Mouse (Mus musculus): Measurements from ENCODE around the gene Eme2. TPM values are rescaled to one million over a fixed set of nuclear protein-coding genes. Genes with fewer than 3 reads are reported as not detected.

Eme2 gene
- total RNA-seq, 2 experiments from 2014 or later: 6.3 to 12.7 TPM

DNA sequence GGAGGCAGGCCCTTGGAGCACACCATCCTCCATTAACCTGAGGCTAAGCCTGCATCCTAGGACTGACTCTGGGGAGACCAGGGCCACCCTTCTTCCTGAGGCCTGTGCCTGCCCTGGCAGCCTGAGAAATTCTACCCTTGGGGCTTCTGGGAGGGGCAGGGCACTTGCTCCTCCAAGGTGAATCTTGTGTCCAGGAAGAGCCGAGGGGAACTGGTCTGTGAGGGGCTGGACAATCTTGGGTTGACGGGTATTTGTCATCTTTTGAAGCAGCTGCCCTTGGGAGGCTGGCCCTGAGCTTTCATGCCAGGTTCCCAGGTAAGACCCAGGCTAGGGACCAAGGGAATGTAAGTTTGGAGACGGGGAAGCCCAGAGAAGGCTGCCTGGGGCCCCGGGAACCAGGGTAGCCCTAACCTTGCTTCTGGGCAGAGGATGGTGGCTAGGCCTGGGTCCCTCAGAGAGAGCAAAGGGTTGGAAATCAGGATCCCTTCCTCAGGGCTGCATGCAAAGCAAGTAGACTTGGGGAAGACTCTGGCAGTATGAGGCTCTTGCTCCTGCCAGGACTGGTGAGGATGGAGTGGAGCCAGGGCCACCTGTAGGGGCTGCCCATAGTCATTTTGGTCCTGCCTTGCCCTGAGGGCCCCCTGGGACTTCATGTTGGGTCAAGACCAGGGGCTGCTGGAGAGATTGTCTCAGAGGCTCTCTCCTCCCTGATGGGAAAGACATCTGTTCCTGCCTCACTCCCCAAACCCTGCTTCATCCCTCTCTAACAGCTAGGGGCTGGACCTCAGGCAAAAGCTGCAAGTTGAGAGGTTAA lies 3.4 kb upstream of the Eme2 start:
- no peak for ATAC-seq (replicated peaks; ENCODE audit: low FRiP score, poor library complexity, severe bottlenecking)

DNA sequence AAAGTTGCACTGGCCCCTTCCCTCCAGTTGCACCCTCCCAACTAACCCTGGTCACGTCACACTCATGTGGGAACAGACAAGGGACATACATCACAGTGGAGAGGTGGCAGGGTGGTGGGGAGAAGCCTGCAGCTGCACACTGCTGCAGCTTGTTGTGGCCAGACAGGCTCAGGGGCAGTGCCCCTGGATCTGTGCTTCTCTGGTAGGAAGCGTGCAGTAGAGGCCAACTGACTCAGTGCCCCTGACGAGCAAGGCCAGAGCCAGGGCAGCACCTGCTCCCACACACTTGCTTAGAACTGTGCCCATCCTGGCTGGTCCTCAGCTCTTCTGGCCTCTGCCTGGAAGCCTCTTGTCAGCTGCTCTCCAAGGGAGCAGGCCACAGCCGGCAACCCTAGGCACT lies 2.7 kb upstream of the Eme2 start:
- ATAC-seq (replicated peaks; ENCODE audit: low FRiP score, poor library complexity, severe bottlenecking): no peak

DNA sequence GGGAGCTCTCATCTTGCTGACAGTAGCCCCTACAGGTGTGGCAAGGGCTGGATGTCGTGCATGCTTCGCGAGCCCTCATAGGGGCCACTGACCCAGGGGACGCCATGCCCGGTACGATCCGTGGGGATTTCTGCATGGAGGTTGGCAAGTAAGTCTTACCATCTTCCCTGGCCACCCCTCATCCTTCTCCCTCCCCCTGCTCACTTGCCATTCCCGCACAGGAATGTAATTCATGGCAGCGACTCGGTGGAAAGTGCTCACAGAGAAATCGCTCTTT lies 2.0 kb upstream of the Eme2 start:
- ATAC-seq (replicated peaks; ENCODE audit: low FRiP score, poor library complexity, severe bottlenecking): no peak

DNA sequence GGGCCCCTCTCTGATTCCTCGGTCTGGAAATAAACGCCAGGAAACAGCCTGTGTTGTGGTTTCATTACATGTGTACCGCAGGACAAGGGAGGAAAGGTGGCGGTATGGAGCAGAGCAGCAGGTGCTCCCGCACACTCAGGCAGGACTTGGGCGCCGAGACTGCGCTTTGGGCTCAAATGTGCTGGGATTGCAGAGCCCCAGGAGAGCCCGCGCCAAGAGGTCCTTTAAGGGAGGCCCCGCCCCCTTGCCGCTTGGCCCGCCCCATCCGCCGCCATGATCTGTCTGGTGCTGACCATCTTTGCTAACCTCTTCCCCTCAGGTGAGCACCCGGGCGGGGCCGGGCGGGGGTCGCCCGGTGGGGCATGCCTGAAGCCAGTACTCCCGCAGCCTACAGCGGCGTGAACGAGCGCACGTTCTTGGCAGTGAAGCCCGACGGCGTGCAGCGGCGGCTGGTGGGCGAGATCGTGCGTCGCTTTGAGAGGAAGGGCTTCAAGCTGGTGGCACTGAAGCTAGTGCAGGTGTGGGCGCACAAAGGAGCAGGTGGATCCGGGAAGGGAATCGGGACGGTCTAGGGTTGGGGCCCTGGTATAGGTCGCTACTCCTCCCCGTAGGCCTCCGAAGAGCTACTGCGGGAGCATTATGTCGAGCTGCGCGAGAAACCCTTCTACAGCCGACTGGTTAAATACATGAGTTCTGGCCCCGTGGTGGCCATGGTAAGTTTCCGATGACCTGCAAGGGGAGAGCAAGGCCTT lies 1.5 kb upstream of the Eme2 start, which contains the start of gene Nme3:
Nme3 (plus strand) TSS at position 260 of the 752 bp plus-strand sequence.
- peak; percentile 69 for ATAC-seq (replicated peaks; ENCODE audit: low FRiP score, poor library complexity, severe bottlenecking)

DNA sequence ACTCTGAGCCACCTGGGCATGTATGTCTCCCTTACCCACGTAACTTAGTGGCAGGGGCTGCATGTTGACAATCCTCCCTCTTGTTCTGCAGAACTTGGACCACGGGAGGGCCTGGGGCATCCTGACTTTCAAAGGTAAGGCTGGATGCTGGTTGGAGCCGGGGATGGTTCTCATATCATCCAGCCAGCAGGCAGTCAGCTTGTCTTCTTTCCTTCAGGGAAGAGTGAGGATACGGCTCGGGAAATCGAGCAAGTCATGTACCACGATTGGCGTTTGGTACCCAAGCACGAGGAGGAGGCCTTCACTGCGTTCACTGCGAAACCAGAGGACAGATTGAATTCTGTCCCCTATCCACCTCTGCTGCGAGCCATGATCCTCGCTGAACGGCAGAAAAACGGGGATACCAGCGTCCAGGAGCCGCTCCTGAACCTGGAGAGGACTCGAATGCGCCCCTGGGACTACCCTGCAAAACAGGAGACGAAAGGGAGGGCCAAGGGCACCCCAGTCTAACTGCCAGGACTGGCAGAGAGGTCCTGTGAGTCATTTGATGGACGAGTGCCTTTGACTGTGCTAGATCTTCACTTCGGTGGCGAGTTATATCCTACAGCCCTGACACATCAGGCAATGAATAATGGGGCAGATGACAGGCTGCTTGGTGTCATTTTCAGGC lies 819 bp upstream of the Eme2 start:
- 0 out of 2 replicates have a peak, but pooled peaks have one; percentile 18 for ATAC-seq (replicated peaks; ENCODE audit: low FRiP score, poor library complexity, severe bottlenecking)

DNA sequence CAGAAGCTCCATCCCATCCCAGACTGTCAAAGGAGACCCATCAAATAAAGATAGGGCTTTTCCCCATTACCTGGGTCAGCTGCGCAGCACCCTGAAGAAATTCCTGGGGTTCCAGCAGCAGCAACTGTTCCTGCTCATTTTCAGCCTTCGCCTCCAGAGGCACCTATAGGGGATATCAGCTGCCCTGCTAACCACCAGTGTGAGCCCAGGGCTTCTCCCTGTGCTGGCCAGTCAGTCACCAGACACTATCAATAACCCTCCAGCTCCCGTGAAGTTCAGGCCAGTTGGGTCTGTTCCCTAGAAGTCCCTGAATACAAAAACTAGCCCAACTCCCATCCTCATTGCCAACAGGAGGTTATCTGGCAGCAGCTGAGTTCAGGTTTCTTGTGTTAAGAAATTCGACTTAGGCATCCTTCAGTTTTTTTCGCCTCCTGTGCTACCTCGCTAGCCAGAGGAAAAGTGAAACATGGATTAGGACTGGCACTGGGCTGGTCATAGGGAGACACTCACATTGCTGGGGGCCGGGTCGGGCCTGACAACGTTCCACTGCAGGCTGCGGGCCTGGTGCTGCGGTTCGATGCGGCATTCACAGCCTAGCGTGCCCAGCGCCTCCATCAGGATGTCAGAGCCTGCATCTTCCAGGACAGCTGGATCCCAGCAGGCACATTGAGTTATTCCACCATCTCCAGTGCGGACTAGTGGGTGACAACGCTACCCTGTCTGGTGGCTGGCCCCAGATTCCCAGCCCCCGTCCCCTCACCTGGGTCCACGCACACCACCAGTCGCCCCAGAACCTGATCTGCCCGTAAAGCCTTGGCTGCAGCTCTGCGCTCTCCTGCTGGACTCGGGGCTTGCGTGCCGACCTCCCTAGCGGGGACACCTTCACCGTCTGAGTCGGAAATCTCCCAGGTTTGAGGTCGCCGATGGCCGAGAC lies 559 bp downstream of the Eme2 start:
- ATAC-seq (replicated peaks; ENCODE audit: low FRiP score, poor library complexity, severe bottlenecking): peak; percentile 31

DNA sequence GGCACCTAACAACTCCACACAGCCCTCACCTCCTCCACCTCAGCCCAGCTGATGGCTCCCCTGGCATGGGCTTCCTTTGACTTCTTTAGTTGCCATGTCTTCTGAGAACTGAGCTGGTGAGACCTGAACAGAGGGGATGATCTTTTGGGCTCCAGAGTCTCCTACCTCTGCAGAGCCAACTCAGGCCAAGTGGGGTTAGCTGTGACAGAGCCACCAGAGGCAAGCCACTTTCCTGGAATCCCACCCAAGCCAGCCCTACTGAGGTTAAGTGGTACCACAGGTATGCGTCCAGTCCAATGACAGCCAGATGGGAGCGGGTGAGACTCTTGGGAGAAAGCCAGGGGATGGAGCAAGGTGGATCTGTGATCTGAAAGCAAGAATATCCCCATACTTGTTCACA lies 1.6 kb downstream of the Eme2 start:
- ATAC-seq (replicated peaks; ENCODE audit: low FRiP score, poor library complexity, severe bottlenecking): no peak

DNA sequence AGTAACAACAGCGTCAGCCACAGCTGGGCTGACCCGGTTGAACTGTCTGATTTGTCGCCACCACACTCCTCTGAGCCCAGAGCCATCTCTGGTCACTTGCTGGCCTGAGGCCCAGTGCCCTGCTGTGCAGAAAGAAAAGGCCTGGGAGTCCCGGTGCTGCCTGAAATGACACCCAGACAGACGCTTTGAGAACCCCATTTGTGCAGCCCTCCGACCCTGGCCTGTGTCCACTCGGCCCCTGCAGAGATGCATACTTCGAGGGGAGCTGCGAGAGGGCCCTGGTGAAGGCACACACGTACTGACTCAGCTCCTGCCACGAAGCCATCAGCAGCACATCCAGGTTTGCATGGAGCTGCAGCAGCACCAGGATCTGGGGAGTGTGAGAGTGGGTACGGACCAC lies 2.1 kb downstream of the Eme2 start:
- no peak for ATAC-seq (replicated peaks; ENCODE audit: low FRiP score, poor library complexity, severe bottlenecking)

DNA sequence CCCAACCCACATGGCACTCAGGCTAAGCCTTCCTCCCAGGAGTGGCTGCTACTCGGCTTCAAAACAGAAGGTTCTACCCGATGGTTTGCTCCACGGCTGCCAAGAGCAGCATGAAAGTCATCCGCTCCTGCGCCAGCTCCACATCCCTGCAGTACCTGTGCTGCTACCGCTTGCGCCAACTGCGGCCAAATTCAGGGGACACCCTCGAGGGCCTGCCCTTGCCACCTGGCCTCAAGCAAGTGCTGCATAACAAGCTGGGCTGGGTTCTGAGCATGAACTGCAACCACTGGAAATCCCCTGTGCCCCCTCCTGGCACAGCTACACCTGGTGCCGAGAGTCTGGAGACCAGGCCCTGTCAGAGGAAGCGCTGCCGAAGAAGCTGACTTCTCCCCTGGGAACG lies 3.6 kb downstream of the Eme2 start:
- ATAC-seq (replicated peaks; ENCODE audit: low FRiP score, poor library complexity, severe bottlenecking): no peak

DNA sequence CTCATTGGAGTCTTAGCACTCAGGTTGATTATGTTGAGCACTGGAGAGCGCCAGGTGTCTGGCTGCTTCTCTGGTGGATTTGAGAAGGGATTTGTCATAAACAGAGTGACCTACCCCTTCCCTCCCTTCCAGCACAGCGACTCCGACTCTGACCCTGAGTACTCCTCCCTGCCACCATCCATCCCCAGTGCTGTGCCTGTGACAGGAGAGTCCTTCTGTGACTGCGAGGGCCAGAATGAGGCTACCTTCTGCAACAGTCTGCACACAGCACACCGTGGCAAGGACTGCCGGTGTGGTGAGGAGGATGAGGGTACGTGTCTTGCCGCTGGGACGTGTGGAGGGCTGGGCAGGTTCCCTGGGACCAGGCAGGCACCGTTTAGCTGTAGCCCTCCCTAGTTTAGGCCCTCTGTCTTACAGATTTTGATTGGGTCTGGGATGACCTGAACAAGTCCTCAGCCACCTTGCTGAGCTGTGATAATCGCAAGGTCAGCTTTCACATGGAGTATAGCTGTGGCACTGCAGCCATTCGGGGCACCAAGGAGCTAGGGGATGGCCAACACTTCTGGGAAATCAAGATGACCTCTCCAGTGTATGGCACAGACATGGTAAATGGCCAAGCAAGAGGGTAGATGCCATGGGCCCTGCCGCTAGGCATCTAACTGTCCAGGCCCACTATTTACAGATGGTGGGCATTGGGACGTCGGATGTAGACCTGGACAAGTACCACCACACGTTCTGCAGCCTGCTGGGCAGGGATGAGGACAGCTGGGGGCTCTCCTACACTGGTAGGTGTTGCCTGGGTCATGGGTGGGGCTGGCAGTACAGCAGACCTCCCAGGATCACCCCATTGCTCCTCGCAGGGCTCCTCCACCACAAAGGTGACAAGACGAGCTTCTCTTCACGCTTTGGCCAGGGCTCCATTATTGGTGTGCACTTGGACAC lies 4.5 kb downstream of the Eme2 start:
- no peak for ATAC-seq (replicated peaks; ENCODE audit: low FRiP score, poor library complexity, severe bottlenecking)

DNA sequence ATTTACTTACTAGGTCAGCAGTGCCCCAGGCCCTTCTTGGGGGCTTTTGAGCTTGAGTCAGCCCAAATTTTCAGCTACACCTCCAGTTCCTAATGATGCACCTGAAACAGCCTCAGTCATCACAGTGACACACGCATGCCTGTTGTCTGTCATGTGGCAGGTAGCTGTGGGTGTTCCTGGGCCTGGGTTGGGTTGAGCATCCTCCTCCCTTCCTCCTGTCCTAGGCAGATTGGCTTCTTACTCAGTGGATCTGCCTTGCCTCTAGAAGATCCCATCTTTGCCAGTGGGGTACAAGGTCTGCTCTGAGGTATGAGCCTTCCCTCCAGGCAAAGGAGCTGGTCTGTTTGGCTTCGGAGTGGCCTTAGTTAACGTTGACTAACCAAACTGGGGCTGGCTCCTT lies 6.0 kb downstream of the Eme2 start:
- ATAC-seq (replicated peaks; ENCODE audit: low FRiP score, poor library complexity, severe bottlenecking): no peak

DNA sequence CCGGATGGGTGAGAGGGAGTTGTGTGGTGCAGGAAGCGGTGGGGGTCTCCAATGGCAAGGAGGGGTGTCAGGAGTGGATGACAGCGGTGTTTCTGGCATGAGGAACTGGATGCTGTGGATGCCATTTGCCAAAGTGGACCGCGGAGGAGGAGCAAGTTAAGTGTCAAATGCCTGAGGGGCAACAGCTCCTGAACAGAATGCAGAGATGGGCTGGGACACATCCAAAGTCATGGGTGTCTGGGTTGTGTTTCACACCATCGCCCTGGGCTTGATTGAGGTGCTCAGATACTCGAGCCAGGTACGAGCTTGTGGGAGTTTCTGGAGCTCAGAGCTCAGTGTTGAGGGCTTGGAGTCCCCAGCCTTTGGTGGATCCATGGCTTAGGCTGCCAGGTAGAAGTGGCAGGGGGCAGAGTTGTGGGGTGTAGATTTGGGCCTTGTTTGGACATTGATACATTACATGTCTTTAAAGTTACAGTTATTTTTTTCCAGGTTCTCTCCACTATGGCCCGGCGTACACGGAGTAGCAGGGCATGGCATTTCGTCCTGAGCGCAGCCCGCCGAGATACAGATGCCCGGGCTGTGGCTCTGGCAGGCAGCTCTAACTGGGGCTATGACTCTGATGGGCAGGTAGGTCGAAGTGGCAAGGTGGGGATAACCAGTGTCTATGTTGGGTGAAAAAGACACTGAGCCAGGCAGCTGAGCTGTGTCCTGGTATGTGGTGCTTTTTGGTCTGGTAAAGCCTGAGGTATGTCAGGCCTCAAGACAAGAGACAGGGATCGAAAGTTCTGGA lies 7.4 kb downstream of the Eme2 start:
- ATAC-seq (replicated peaks; ENCODE audit: low FRiP score, poor library complexity, severe bottlenecking): no peak

DNA sequence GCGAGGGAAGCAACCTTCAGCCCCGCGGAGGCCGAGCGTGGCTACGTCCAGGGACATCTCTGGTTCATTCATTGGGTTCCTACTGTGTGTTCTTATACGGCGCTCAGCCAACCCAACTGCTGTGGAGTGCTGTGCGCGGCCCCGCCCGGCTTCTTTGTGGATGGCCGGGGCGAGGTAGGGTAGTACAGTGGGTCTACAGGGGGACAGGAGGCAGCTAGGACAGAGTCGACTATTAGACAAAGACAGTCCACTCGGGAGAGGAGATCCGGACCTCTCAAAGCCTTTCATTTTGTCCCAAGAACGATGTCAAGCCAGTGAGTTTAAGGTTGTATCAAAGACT lies 8.0 kb downstream of the Eme2 start:
- peak; percentile 8 for ATAC-seq (replicated peaks; ENCODE audit: low FRiP score, poor library complexity, severe bottlenecking)

DNA sequence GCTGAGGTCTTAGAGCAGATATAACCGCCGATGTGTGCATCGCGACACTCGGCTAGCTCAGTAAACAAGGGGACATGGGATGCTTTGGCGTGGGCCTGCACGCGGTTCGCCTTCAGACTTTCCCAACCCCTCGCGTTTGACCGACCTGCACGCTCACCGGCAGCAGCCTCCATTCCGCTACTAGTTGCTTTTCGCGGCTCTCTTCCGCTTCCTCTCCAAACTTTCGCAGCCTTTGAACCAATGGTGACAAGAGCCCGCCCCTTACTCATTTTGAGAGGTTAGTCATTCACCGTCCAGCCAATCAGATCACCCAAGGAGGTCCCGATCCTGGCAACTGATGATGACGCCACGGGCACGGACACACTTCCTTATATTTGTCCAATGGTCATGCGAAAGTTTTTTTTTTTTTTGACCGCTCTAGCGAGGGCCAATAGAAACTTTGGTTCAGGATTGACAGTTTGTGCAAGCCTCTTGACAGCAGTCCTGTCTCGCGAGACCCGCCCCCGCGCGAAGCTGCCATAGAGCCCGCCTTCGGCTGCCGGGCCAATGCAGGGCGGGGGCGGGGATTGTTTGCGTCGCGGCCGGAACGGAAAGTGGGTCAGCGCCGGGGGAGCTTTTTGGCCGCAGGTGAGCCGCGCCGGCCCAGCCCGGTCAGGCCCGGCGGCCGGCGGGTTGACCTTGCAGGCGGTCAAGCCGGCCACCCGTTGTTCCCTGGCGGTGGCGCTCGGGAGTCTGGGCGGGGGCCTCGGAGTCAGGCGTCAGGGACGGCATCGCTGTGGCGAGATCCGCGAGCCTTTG lies 8.6 kb downstream of the Eme2 start, which contains the start of the genes Nubp2 and Spsb3:
Nubp2 (minus strand) TSS at position 216 of the 798 bp plus-strand sequence.
Spsb3 (plus strand) TSS at position 510 of the 798 bp plus-strand sequence.
- peak; percentile 90 for ATAC-seq (replicated peaks; ENCODE audit: low FRiP score, poor library complexity, severe bottlenecking)

DNA sequence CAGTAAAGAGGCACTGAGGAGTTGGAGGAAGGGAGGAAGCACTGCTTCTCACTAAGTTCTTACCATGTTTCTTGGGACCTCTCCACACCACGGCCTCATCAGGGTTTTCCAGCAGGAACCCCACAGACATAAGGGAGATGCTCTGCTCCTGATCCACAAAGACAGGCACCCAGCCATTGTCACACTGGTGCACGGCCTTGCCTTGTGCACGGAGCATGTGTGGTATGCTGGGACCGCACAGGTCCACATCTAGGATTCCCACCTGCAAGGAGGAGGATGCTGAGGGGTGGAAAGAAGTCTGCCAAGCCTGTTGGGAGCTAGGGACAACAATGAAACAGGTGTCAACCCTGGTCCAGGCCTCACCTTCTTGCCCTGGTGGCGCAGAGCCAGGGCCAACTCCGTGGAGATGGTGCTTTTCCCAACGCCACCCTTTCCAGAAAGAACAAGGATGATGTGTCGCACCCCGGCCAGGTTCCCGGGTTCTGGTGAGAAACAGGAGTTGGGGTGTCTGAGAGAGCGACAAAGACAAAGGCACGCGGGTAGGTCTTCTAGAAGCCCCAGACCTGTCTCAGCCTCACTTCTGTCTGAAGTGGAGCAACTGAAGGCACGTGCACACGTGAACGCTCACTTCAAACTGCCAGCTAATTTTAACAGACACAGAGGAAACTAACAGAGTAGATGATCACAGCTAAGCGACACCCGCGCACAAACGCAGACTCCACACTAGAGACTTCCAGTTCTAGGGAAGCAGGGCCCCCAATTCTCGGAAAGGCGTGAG lies 9.3 kb downstream of the Eme2 start:
- peak; percentile 3; the same call in 1 of the 2 replicates for ATAC-seq (replicated peaks; ENCODE audit: low FRiP score, poor library complexity, severe bottlenecking)

DNA sequence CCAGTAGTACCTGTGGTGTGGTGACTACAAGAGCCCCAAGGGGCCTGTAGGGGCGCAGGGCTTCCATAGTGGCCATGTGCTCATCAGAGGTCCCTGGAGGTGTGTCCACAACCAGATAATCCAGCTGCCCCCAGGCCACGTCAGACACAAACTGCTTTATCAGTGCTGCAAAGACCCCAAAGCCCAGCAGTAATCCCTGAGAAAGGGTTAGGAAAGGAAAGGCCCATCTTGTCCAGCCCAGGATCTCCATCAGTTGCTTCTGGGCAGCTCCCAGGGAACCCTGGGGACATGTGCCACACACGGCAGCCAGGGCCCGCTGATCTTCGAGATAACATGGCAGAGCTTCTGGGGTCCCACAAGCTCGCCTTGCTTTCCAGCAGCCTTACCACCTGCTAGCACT lies 10.5 kb downstream of the Eme2 start:
- ATAC-seq (replicated peaks; ENCODE audit: low FRiP score, poor library complexity, severe bottlenecking): no peak
